Mouse (Mus musculus): ENCODE measurements around the gene Lrp10. TPM values are rescaled to one million over a fixed set of nuclear protein-coding genes. Genes with fewer than 3 reads are reported as not detected.

Gene Lrp10
- polyA plus RNA-seq (2015; fragmentation: Nextera tagmentation; extraction: Ambion mirVana) = 59.3 and 70.0 TPM in 2 replicates

- WGBS = 0% methylated on average over 30 of the region's 35 CpGs
- DNase-seq (ENCODE audit: low spot score) (peak; percentile 92), ATAC-seq (ENCODE audit: low FRiP score, low TSS enrichment) (peak; percentile 85)
- peak within 1 kb of the TSS; percentile 92 for H3K4me3 ChIP-seq (ENCODE audit: low read depth, low read length)
- H3K4me1 ChIP-seq (replicated peaks; ENCODE audit: control insufficient read depth, insufficient read depth) = no peaks in the 10 kb centered on the region; the same call in 1 of the 2 replicates
- H3K27ac ChIP-seq (replicated peaks) = peak within 1 kb of the TSS; percentile 95
- H3K9ac ChIP-seq (ENCODE audit: low read length) = peak within 1 kb of the TSS; percentile 92
- peaks cover 16% of the 10 kb centered on the region for H3K36me3 ChIP-seq (ENCODE audit: control insufficient read depth, insufficient read depth, low read length)
- no peaks in the 10 kb centered on the region for H3K9me3 ChIP-seq (ENCODE audit: control insufficient read depth, low read length)
- H3K27me3 ChIP-seq (ENCODE audit: control insufficient read depth, insufficient read depth, low read length) = no peaks in the 10 kb centered on the region
- TF ChIP-seq CTCF (IDR thresholded peaks at IDR 0.05; ENCODE audit: low read depth) = no peak
- no peak for TF ChIP-seq EP300 (optimal IDR thresholded peaks at IDR 0.05)
- H3K4me2 ChIP-seq (replicated peaks; ENCODE audit: low read depth) = peak within 1 kb of the TSS; percentile 84
These were observed at the start of gene Lrp10 for GRCm38 (mm10) chr14:54463959-54464292. Gene Lrp10 (plus strand): TSS chr14:54464137.

GRCm38 (mm10) chr14:54415241-54416020, 48.5 kb upstream of the Lrp10 start:
- H3K27me3 ChIP-seq (ENCODE audit: control insufficient read depth, insufficient read depth, low read length) = no peaks in the 10 kb centered on the region
- 36% methylated on average over 13 of the region's 13 CpGs for WGBS
- peaks cover 11% of the 10 kb centered on the region for H3K4me1 ChIP-seq (replicated peaks; ENCODE audit: control insufficient read depth, insufficient read depth)
- DNase-seq (ENCODE audit: low spot score) (peak; percentile 44), ATAC-seq (ENCODE audit: low FRiP score, low TSS enrichment) (peak; percentile 29)
- no peak overlapping the region for H3K27ac ChIP-seq (replicated peaks)
- H3K4me3 ChIP-seq (ENCODE audit: low read depth, low read length) = no peak overlapping the region
- H3K9me3 ChIP-seq (ENCODE audit: control insufficient read depth, low read length) = no peaks in the 10 kb centered on the region
- H3K36me3 ChIP-seq (ENCODE audit: control insufficient read depth, insufficient read depth, low read length) = no peaks in the 10 kb centered on the region
- H3K4me2 ChIP-seq (replicated peaks; ENCODE audit: low read depth) = no peak overlapping the region
- TF ChIP-seq CTCF (IDR thresholded peaks at IDR 0.05; ENCODE audit: low read depth) = no peak
- TF ChIP-seq EP300 (optimal IDR thresholded peaks at IDR 0.05) = no peak
- H3K9ac ChIP-seq (ENCODE audit: low read length) = no peak overlapping the region

- Histone ChIP-seq H3K9me3 (ENCODE audit: control insufficient read depth, low read length) (no peaks in the 10 kb centered on the region), H3K4me1 (replicated peaks; ENCODE audit: control insufficient read depth, insufficient read depth) (peaks cover 8% of the 10 kb centered on the region), H3K4me2 (replicated peaks; ENCODE audit: low read depth) (no peak overlapping the region), H3K9ac (ENCODE audit: low read length) (no peak overlapping the region), H3K4me3 (ENCODE audit: low read depth, low read length) (no peak overlapping the region), H3K27ac (replicated peaks) (no peak overlapping the region), H3K36me3 (ENCODE audit: control insufficient read depth, insufficient read depth, low read length) (no peaks in the 10 kb centered on the region), H3K27me3 (ENCODE audit: control insufficient read depth, insufficient read depth, low read length) (no peaks in the 10 kb centered on the region)
- TF ChIP-seq EP300 (optimal IDR thresholded peaks at IDR 0.05) (no peak), CTCF (IDR thresholded peaks at IDR 0.05; ENCODE audit: low read depth) (no peak)
- no peak for ATAC-seq (ENCODE audit: low FRiP score, low TSS enrichment)
- WGBS = 71% methylated on average over 5 of the region's 5 CpGs
- DNase-seq (ENCODE audit: low spot score) = no peak
These were observed 47.6 kb upstream of the Lrp10 start for GRCm38 (mm10) chr14:54416229-54416775.

DNA sequence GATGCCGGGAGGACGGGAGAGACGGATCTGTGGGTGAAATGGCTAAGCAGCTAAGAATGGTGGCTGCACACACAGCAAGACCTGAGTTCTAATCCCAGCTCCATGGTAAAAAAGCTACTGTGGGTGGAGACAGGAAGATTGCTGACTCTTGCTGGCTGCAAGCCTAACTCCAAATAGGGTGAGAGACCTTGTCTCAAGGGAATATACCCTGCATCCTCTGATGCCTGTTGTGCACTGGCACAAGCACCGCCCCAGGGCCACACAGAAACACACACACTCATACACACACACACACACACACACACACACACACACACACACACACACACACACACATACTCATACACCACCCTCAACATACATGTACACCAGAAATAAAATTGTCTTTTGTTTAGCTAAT, 47.1 kb upstream of the Lrp10 start:
- no peaks in the 10 kb centered on the region for H3K27me3 ChIP-seq (ENCODE audit: control insufficient read depth, insufficient read depth, low read length)

GRCm38 (mm10) chr14:54417623-54418081, 46.3 kb upstream of the Lrp10 start, which contains the start of gene Slc7a7:
Gene Slc7a7 (minus strand): TSS chr14:54417780.
- Histone ChIP-seq H3K4me2 (replicated peaks; ENCODE audit: low read depth) (no peak within 1 kb of the TSS), H3K4me3 (ENCODE audit: low read depth, low read length) (no peak within 1 kb of the TSS), H3K9ac (ENCODE audit: low read length) (no peak within 1 kb of the TSS), H3K36me3 (ENCODE audit: control insufficient read depth, insufficient read depth, low read length) (no peaks in the 10 kb centered on the region), H3K27ac (replicated peaks) (no peak within 1 kb of the TSS), H3K27me3 (ENCODE audit: control insufficient read depth, insufficient read depth, low read length) (no peaks in the 10 kb centered on the region), H3K9me3 (ENCODE audit: control insufficient read depth, low read length) (no peaks in the 10 kb centered on the region), H3K4me1 (replicated peaks; ENCODE audit: control insufficient read depth, insufficient read depth) (peaks cover 8% of the 10 kb centered on the region)
- 22% methylated on average over 19 of the region's 19 CpGs for WGBS
- ATAC-seq (ENCODE audit: low FRiP score, low TSS enrichment) (no peak), DNase-seq (ENCODE audit: low spot score) (peak; percentile 31)
- peak; percentile 59 for TF ChIP-seq CTCF (IDR thresholded peaks at IDR 0.05; ENCODE audit: low read depth)
- no peak for TF ChIP-seq EP300 (optimal IDR thresholded peaks at IDR 0.05)

More for the DNA sequence above, 47.1 kb upstream of the Lrp10 start:
- peaks cover 8% of the 10 kb centered on the region for H3K4me1 ChIP-seq (replicated peaks; ENCODE audit: control insufficient read depth, insufficient read depth)
- no peak overlapping the region for H3K4me2 ChIP-seq (replicated peaks; ENCODE audit: low read depth)
- TF ChIP-seq CTCF (IDR thresholded peaks at IDR 0.05; ENCODE audit: low read depth) = no peak
- DNase-seq (ENCODE audit: low spot score) = no peak
- no peak for ATAC-seq (ENCODE audit: low FRiP score, low TSS enrichment)
- 84% methylated on average over 4 of the region's 4 CpGs for WGBS
- H3K9ac ChIP-seq (ENCODE audit: low read length) = no peak overlapping the region
- H3K4me3 ChIP-seq (ENCODE audit: low read depth, low read length) = no peak overlapping the region
- no peaks in the 10 kb centered on the region for H3K9me3 ChIP-seq (ENCODE audit: control insufficient read depth, low read length)
- no peaks in the 10 kb centered on the region for H3K36me3 ChIP-seq (ENCODE audit: control insufficient read depth, insufficient read depth, low read length)
- H3K27ac ChIP-seq (replicated peaks) = no peak overlapping the region

DNA sequence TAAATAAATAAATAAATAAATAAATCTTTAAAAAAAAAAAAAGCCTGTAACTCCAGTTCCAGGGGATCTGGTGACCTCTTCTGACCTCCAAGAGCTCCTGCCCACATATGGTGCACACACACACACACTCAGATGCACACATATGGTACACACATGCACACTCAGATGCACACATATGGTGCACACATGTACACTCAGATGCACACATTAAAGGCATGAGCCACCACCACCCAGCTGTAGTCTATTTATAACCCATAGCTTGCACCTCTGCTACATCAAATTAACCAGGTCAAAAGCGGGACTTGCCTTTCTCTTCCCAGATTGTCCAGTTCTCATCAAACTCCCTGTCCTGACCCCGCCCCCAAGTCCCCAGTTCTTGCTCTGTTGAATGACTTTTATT, 42.9 kb upstream of the Lrp10 start:
- DNase-seq (ENCODE audit: low spot score) = no peak
- Histone ChIP-seq H3K9me3 (ENCODE audit: control insufficient read depth, low read length) (no peaks in the 10 kb centered on the region), H3K9ac (ENCODE audit: low read length) (no peak overlapping the region), H3K36me3 (ENCODE audit: control insufficient read depth, insufficient read depth, low read length) (no peaks in the 10 kb centered on the region), H3K4me1 (replicated peaks; ENCODE audit: control insufficient read depth, insufficient read depth) (no peaks in the 10 kb centered on the region), H3K4me2 (replicated peaks; ENCODE audit: low read depth) (no peak overlapping the region), H3K27me3 (ENCODE audit: control insufficient read depth, insufficient read depth, low read length) (no peaks in the 10 kb centered on the region), H3K4me3 (ENCODE audit: low read depth, low read length) (no peak overlapping the region), H3K27ac (replicated peaks) (no peak overlapping the region)
- WGBS = 83% methylated on average over 2 of the region's 2 CpGs
- ATAC-seq (ENCODE audit: low FRiP score, low TSS enrichment) = no peak
- no peak for TF ChIP-seq EP300 (optimal IDR thresholded peaks at IDR 0.05)
- TF ChIP-seq CTCF (IDR thresholded peaks at IDR 0.05; ENCODE audit: low read depth) = no peak
